Mouse (Mus musculus): ENCODE results near the gene Engase.

GRCm38 (mm10) chr11:118456937-118457336 lies 19.7 kb upstream of the Engase start:
- no peak for TF ChIP-seq POLR2A (IDR thresholded peaks at IDR 0.05; ENCODE audit: insufficient read length, low read depth)
- no peak for TF ChIP-seq MYOD1 (IDR thresholded peaks at IDR 0.05; ENCODE audit: control insufficient read depth in 1 of 3, insufficient read length in 2 of 3, low read depth in 2 of 3)
- TF ChIP-seq MYOG (IDR thresholded peaks at IDR 0.05; ENCODE audit: control insufficient read depth in 1 of 3, insufficient read depth in 1 of 3, insufficient read length in 2 of 3, low read depth in 2 of 3): no peak
- no peak for TF ChIP-seq USF1 (IDR thresholded peaks at IDR 0.05; ENCODE audit: low read depth)
- no peak for TF ChIP-seq TCF3 (IDR thresholded peaks at IDR 0.05; ENCODE audit: insufficient read length, low read depth)
- no peak for TF ChIP-seq E2F4 (IDR thresholded peaks at IDR 0.05; ENCODE audit: insufficient read depth)
- no peak for TF ChIP-seq POLR2AphosphoS2 (IDR thresholded peaks at IDR 0.05; ENCODE audit: insufficient read length, low read depth)
- TF ChIP-seq MAX (IDR thresholded peaks at IDR 0.05; ENCODE audit: low read depth): no peak
- no peak for TF ChIP-seq REST (IDR thresholded peaks at IDR 0.05; ENCODE audit: insufficient read depth, insufficient read length)
- TF ChIP-seq CEBPB (IDR thresholded peaks at IDR 0.05; ENCODE audit: insufficient read depth, poor library complexity, severe bottlenecking): no peak
- no peak for TF ChIP-seq SRF (IDR thresholded peaks at IDR 0.05; ENCODE audit: control insufficient read depth, insufficient read length, low read depth)
- no peak for TF ChIP-seq TCF12 (IDR thresholded peaks at IDR 0.05; ENCODE audit: insufficient read depth, poor library complexity, severe bottlenecking)

Measured in myocyte (in vitro differentiated cells).